11 mouse cellular contexts compared by ENCODE assay signal in the genomic region with DNA sequence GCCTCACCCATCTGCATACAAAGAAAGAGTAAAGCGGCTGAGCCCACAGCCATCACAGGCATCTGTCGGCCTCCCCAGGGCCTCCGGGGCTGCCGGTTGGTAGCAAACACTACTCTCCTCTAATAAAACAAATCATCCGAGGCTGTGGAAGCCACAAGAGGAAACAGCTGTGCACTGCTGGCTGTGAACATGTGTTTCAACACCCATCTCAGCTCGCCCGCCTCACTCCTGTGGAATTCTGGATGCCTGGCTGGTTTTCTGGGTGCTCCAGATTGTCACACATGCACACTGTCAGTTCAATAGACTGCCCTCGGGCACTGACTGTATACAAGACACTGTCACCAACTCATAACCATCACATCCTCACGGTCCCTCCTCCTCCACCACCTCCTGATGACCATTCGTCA. TPM values are rescaled to one million over a fixed set of nuclear protein-coding genes. Genes with fewer than 3 reads are reported as not detected.
DNase-seq lines count a peak whose midpoint lies in the region; ATAC-seq and TF ChIP-seq lines count a peak whose summit lies in the region.
"Had no signal": no experiment of that assay in that cellular context is flagged by ENCODE, and none has a peak within 500 bp of the region (broad histone marks: within the 10 kb centered on the region; RNA-seq: fewer than 3 reads in every experiment).

No protein-coding gene starts in this region.

- H3K36me3 ChIP-seq in kidney, postnatal 0 days (ENCODE audit: insufficient read depth, low read length): no peaks in the 10 kb centered on the region
- H3K36me3 ChIP-seq in C2C12 (ENCODE audit: control insufficient read depth, insufficient read depth): no peaks in the 10 kb centered on the region
- no peaks in the 10 kb centered on the region for H3K36me3 ChIP-seq in embryonic facial prominence, embryonic 15.5 days
- H3K36me3 ChIP-seq in forebrain, embryonic 16.5 days (ENCODE audit: control insufficient read depth, insufficient read depth): no peaks in the 10 kb centered on the region

- ATAC-seq in kidney, postnatal 0 days (replicated peaks; ENCODE audit: low FRiP score, low read depth): no peak
- ATAC-seq in embryonic facial prominence, embryonic 15.5 days (ENCODE audit: insufficient number of reproducible peaks, low FRiP score, low TSS enrichment, low read depth): 0 out of 2 replicates have a peak, but pooled peaks have one; percentile 13
- no peak for ATAC-seq in forebrain, embryonic 16.5 days

- no peak overlapping the region for H3K27ac ChIP-seq in kidney, postnatal 0 days
- no peak overlapping the region for H3K27ac ChIP-seq in embryonic facial prominence, embryonic 15.5 days (replicated peaks)
- H3K27ac ChIP-seq in forebrain, embryonic 16.5 days (ENCODE audit: low read length): no peak overlapping the region

- H3ac ChIP-seq in C2C12 (ENCODE audit: control insufficient read depth, insufficient read length, low read depth): no peak overlapping the region

- no peak overlapping the region for H3K4me3 ChIP-seq in kidney, postnatal 0 days (replicated peaks; ENCODE audit: low read depth, low read length)
- no peak overlapping the region for H3K4me3 ChIP-seq in C2C12 (ENCODE audit: insufficient read depth, poor library complexity, severe bottlenecking)
- H3K4me3 ChIP-seq in embryonic facial prominence, embryonic 15.5 days (replicated peaks): no peak overlapping the region
- H3K4me3 ChIP-seq in forebrain, embryonic 16.5 days (replicated peaks; ENCODE audit: low read length): no peak overlapping the region

- H3K27me3 ChIP-seq in kidney, postnatal 0 days (ENCODE audit: insufficient read depth, low read length): no peaks in the 10 kb centered on the region
- H3K27me3 ChIP-seq in C2C12 (ENCODE audit: control insufficient read depth, insufficient read depth, insufficient read length): no peaks in the 10 kb centered on the region
- peaks cover 9% of the 10 kb centered on the region for H3K27me3 ChIP-seq in embryonic facial prominence, embryonic 15.5 days
- H3K27me3 ChIP-seq in forebrain, embryonic 16.5 days (replicated peaks; ENCODE audit: control insufficient read depth, insufficient read depth, low read length): no peaks in the 10 kb centered on the region

- no peaks in the 10 kb centered on the region; the same call in 1 of the 2 replicates for H3K4me1 ChIP-seq in kidney, postnatal 0 days (replicated peaks; ENCODE audit: insufficient read depth, low read length)
- peaks cover 41% of the 10 kb centered on the region for H3K4me1 ChIP-seq in embryonic facial prominence, embryonic 15.5 days
- no peaks in the 10 kb centered on the region for H3K4me1 ChIP-seq in forebrain, embryonic 16.5 days (replicated peaks; ENCODE audit: control insufficient read depth, insufficient read depth, low read length)

- no peaks in the 10 kb centered on the region for H3K79me3 ChIP-seq in C2C12 (ENCODE audit: low read depth)

- no peak for TF ChIP-seq CTCF in kidney, postnatal 0 days (IDR thresholded peaks at IDR 0.05; ENCODE audit: low read depth)
- no peak for TF ChIP-seq CTCF in C2C12 (IDR thresholded peaks at IDR 0.05; ENCODE audit: control insufficient read depth, insufficient read depth, insufficient read length)

- no peak overlapping the region for H3K9ac ChIP-seq in kidney, postnatal 0 days (ENCODE audit: low read depth, low read length)
- no peak overlapping the region for H3K9ac ChIP-seq in embryonic facial prominence, embryonic 15.5 days
- H3K9ac ChIP-seq in forebrain, embryonic 16.5 days (replicated peaks; ENCODE audit: low read depth, low read length): no peak overlapping the region

- peak; percentile 46 for DNase-seq in kidney, postnatal 0 days (ENCODE audit: low spot score)
- no peak for DNase-seq in kidney, adult 18-20 months
- DNase-seq in lung, postnatal 36 days: peak; percentile 30
- no peak for DNase-seq in left cerebral cortex, adult 11 months (ENCODE audit: low spot score)
- DNase-seq in layer of hippocampus, adult 18-20 months (ENCODE audit: low spot score in 2 of 2): no peak
- DNase-seq: midbrain, embryonic 14.5 days; right cerebral cortex, postnatal 14 days had no signal

- H3K4me2 ChIP-seq in kidney, postnatal 0 days (ENCODE audit: low read length): no peak overlapping the region
- H3K4me2 ChIP-seq in embryonic facial prominence, embryonic 15.5 days (replicated peaks): no peak overlapping the region
- H3K4me2 ChIP-seq in forebrain, embryonic 16.5 days (ENCODE audit: low read length): no peak overlapping the region

- no peaks in the 10 kb centered on the region for H3K79me2 ChIP-seq in C2C12 (ENCODE audit: control insufficient read depth, insufficient read depth)

- WGBS in kidney, postnatal 0 days: 23% methylated on average over 10 of the region's 10 CpGs
- 26% methylated on average over 10 of the region's 10 CpGs for WGBS in embryonic facial prominence, embryonic 15.5 days
- WGBS in forebrain, embryonic 16.5 days: 67% methylated on average over 10 of the region's 10 CpGs

- no peaks in the 10 kb centered on the region for H3K9me3 ChIP-seq in kidney, postnatal 0 days (replicated peaks; ENCODE audit: low read length)
- H3K9me3 ChIP-seq in embryonic facial prominence, embryonic 15.5 days (replicated peaks): no peaks in the 10 kb centered on the region
- no peaks in the 10 kb centered on the region for H3K9me3 ChIP-seq in forebrain, embryonic 16.5 days (ENCODE audit: control insufficient read depth, low read length)

TF ChIP-seq in C2C12, 6 proteins besides CTCF, POLR2A, EP300 and RAD21:
- no peak for TF ChIP-seq USF1 (IDR thresholded peaks at IDR 0.05; ENCODE audit: low read depth)
- TF ChIP-seq MYOD1 (IDR thresholded peaks at IDR 0.05; ENCODE audit: control insufficient read depth, insufficient read length, low read depth): peak; percentile 56

RNA-seq across cellular contexts. Expression of a gene that starts 40.7 kb away (rescaled TPM):
- 75.2 and 77.7 TPM in 2 replicates for polyA plus RNA-seq in kidney, postnatal 0 days (2015; fragmentation: Nextera tagmentation; extraction: Ambion mirVana)
- 56.4 TPM for polyA plus RNA-seq in C2C12 (2012; fragmentation: generic; extraction: Trizol)
- polyA plus RNA-seq in embryonic facial prominence, embryonic 15.5 days (2015; fragmentation: Nextera tagmentation; extraction: Ambion mirVana): 69.5 and 84.2 TPM in 2 replicates
- 15.5 and 19.1 TPM in 2 replicates for polyA plus RNA-seq in forebrain, embryonic 16.5 days (2015; fragmentation: Nextera tagmentation; extraction: Ambion mirVana)
- 10 to 100 TPM; 45.8 to 45.9 TPM for total RNA-seq in layer of hippocampus, adult 18-20 months (2021)
- total RNA-seq: MEL had no signal

Comparison
In these comparisons a context has a peak if more than half of its experiments do, and no peak if none do; other contexts are left out.
1. DNase-seq: peak in kidney, postnatal 0 days (single experiment) and lung, postnatal 36 days (single experiment); none in kidney, adult 18-20 months (single experiment), left cerebral cortex, adult 11 months (single experiment) and layer of hippocampus, adult 18-20 months (0 of 2).